Mouse (Mus musculus): ENCODE results near the gene Csdc2.

Gene Csdc2

DNA sequence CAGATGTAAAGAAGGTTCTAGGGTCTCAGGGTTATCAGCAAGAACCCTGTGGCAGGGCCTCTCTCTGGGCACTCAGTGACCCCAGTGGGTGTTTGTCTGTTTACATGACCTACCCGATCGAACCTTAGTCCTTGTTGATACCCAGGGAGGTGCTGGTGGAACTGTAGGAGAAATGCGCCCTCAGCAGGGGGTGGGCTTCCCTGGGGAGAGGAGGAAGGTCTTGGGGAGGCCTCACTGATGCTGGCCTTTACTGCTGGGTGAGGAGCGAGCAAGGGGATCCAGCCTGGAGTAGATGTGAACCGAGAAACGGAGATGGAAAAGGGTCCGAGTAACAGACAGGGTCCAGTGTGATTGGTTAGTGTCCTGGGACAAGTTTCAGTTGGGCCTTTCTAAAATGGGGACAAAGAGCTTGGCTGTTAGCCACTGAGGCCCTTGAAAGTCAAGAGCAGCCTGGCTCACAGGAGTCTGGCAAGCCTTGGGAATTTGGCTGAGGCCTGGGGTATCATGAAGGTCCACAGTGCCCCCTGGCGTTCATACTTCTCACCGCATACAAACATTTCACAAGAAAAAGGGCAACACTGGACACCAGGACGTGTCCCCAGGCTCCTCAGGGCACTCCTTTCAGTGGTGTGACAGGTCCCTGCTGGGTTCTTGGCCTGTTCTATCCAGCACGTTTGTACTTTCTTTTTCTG, 53.0 kb downstream of the Csdc2 start:
- DNase-seq (ENCODE audit: low read depth, low spot score), result peak; percentile 85

DNA sequence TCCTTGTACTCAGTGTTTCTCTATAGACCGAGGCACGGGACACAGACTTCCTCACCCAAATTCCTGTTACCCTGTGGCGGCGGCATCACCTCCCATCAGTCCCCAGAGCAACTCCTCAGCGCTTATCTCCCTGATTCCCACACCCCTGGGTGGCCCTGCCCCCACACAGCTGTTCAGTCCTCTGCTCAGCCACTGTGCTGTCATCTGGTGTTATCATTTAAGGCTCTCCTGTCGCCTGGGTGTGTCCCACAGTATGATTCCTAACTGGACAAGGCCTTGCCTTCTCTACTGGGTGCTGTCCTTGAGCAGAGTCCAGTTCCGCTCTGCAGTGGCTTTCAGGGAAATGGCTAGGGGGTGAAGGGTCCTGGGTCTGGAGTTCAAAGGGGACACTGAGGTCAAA, 54.0 kb downstream of the Csdc2 start:
- DNase-seq (ENCODE audit: low read depth, low spot score), result no peak

DNA sequence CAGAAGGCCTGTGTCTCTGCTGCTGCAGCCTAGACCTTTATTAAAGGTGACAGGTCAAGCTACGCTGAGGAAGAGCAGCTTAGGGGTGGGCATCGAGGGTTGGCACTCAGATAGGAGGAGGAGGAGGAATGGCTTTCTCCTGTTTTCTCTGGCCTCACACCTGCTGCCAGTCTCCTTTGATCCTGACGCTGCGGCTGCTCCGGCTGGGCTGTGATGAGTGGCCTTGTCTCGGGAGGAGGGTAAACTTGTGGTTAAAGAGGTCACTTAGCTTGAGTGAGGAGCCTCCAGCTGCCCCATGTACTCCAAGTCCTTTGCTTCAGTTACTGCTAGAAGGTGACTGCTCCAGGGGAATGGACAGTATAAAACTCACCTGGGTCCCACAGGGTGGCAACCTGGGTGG, 57.4 kb downstream of the Csdc2 start:
- DNase-seq (ENCODE audit: low read depth, low spot score), result no peak

Measured in CD4-positive, CD25-positive, alpha-beta regulatory T cell, adult 2 months (primary cell).